Mouse (Mus musculus) hematopoietic multipotent progenitor cell, adult 10-12 weeks (in vitro differentiated cells): Measurements from ENCODE around the gene Olfr297. TPM values are rescaled to one million over a fixed set of nuclear protein-coding genes. Genes with fewer than 3 reads are reported as not detected.

ENCODE experiments used
- polyA plus RNA-seq: library from polyadenylated mRNA; stranded (reverse); fragments of >175 nt; gene quantifications from 2 replicates; pipeline ENCODE4 v1.2.3, GENCODE M21; 2012; ENCODE audit warnings: low replicate concordance

Gene Olfr297
- polyA plus RNA-seq = not detected in 2 replicates

GRCm38 (mm10) chr7:86519668-86520067 lies at the start of gene Olfr297:
TSS of gene Olfr297 (plus strand) at chr7:86519968.

GRCm38 (mm10) chr7:86492384-86492783 lies 27.4 kb upstream of the Olfr297 start, which contains the start of gene Olfr298:
TSS of gene Olfr298 (minus strand) at chr7:86492484.

Other genes with a start within 250 kb of the Olfr297 start
- not detected in 2 replicates for gene Olfr310, start 242.8 kb upstream of the Olfr297 start, polyA plus RNA-seq
- not detected in 2 replicates for gene Olfr309, start 206.3 kb upstream of the Olfr297 start, polyA plus RNA-seq
- gene Olfr308, start 194.3 kb upstream of the Olfr297 start, polyA plus RNA-seq = not detected in 2 replicates
- gene Olfr307, start 182.4 kb upstream of the Olfr297 start, polyA plus RNA-seq = not detected in 2 replicates
- not detected in 2 replicates for gene Olfr305, start 153.0 kb upstream of the Olfr297 start, polyA plus RNA-seq
- not detected in 2 replicates for gene Olfr304, start 133.3 kb upstream of the Olfr297 start, polyA plus RNA-seq
- gene Olfr303, start 122.2 kb upstream of the Olfr297 start, polyA plus RNA-seq = not detected in 2 replicates
- gene Olfr301, start 116.1 kb upstream of the Olfr297 start, polyA plus RNA-seq = not detected in 2 replicates
- not detected in 2 replicates for gene Olfr299, start 60.0 kb upstream of the Olfr297 start, polyA plus RNA-seq
- not detected in 2 replicates for gene Olfr298, start 27.5 kb upstream of the Olfr297 start, polyA plus RNA-seq
- gene Olfr295, start 63.9 kb downstream of the Olfr297 start, polyA plus RNA-seq = not detected in 2 replicates
- gene Olfr294, start 96.7 kb downstream of the Olfr297 start, polyA plus RNA-seq = not detected in 2 replicates
- not detected in 2 replicates for gene Olfr293, start 129.1 kb downstream of the Olfr297 start, polyA plus RNA-seq
- gene Olfr292, start 168.4 kb downstream of the Olfr297 start, polyA plus RNA-seq = not detected in 2 replicates